Mouse (Mus musculus): ENCODE data around the gene Ism2. TPM values are rescaled to one million over a fixed set of nuclear protein-coding genes. Genes with fewer than 3 reads are reported as not detected.

Gene Ism2
- total RNA-seq, 2 experiments from 2014 or later = not detected

- ATAC-seq (ENCODE audit: poor library complexity, severe bottlenecking) = no peak
These were observed 49.3 kb downstream of the Ism2 start for GRCm38 (mm10) chr12:87250161-87250560.

DNA sequence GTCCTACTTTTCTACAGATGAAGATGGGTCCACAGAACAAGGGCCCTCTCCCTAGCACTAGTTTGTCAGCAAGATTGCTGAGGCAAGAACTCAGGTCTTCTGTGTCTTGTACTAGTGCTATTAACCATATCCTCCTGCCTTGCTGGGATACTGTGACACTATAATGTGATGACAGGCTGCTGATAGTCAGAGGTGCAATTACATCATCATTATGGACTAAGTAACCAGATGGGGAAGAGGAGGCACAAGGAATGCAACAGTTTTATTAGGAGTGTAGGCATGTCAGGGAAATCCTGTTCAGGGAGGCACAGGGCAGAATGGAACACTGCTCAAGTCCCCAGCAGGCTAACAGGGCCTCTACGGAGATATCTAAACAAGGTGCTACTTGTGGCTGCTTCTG is 60.9 kb downstream of the Ism2 start, which contains the start of gene Noxred1:
Gene Noxred1 (minus strand): TSS at position 101 of the 400 bp plus-strand sequence.
- ATAC-seq (ENCODE audit: poor library complexity, severe bottlenecking) = no peak

GRCm38 (mm10) chr12:87236882-87237483 is 62.5 kb downstream of the Ism2 start:
- ATAC-seq (ENCODE audit: poor library complexity, severe bottlenecking) = peak; percentile 91

GRCm38 (mm10) chr12:87230379-87230895 is 69.1 kb downstream of the Ism2 start:
- ATAC-seq (ENCODE audit: poor library complexity, severe bottlenecking) = no peak

DNA sequence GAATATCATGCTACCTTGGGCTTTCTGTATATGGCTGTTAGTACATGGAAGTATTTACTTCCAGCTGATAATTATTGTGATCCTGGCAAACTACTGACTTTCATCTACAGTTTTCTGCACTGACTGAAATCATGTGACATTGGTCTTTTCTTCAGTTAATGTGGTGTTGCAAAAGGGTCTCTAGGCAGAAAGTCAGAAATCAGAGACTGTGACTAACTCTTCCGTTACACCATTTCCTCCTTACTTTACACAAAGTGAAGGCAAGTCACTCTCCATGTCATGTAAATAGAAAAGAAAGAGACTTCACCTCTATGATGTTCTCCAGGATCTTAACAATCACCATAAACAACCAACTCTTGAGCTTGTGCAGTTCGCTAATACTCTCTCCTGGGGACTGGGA is 69.9 kb downstream of the Ism2 start:
- ATAC-seq (ENCODE audit: poor library complexity, severe bottlenecking) = 0 out of 2 replicates have a peak, but pooled peaks have one; percentile 33

Other genes with a start within 250 kb of the Ism2 start
- gene Ngb, start 197.2 kb downstream of the Ism2 start, total RNA-seq (2015) = not detected in 2 replicates
- not detected in 2 replicates for gene Ngb, start 197.2 kb downstream of the Ism2 start, total RNA-seq (2017)
- gene Gstz1, start 152.5 kb downstream of the Ism2 start, total RNA-seq (2015) = 9.7 and 10.6 TPM in 2 replicates
- gene Gstz1, start 152.5 kb downstream of the Ism2 start, total RNA-seq (2017) = 8.5 and 11.6 TPM in 2 replicates
- 3.6 and 3.9 TPM in 2 replicates for gene Pomt2, start 151.7 kb downstream of the Ism2 start, total RNA-seq (2015)
- 3.1 and 3.3 TPM in 2 replicates for gene Pomt2, start 151.7 kb downstream of the Ism2 start, total RNA-seq (2017)
- 0.18 and 0.22 TPM in 2 replicates for gene Samd15, start 100.0 kb downstream of the Ism2 start, total RNA-seq (2015)
- gene Samd15, start 100.0 kb downstream of the Ism2 start, total RNA-seq (2017) = 0.11 and 1.2 TPM in 2 replicates
- gene Tmed8, start 99.3 kb downstream of the Ism2 start, total RNA-seq (2015) = 7.1 and 7.9 TPM in 2 replicates
- gene Tmed8, start 99.3 kb downstream of the Ism2 start, total RNA-seq (2017) = 8.7 and 10.8 TPM in 2 replicates
- gene Noxred1, start 61.0 kb downstream of the Ism2 start, total RNA-seq (2015) = 0.87 and 1.9 TPM in 2 replicates
- 0.45 and 0.81 TPM in 2 replicates for gene Noxred1, start 61.0 kb downstream of the Ism2 start, total RNA-seq (2017)
- gene Vipas39, start 33.4 kb downstream of the Ism2 start, total RNA-seq (2015) = 29.3 and 38.2 TPM in 2 replicates
- gene Vipas39, start 33.4 kb downstream of the Ism2 start, total RNA-seq (2017) = 26.4 and 30.9 TPM in 2 replicates
- gene Ahsa1, start 33.2 kb downstream of the Ism2 start, total RNA-seq (2015) = 45.5 and 61.6 TPM in 2 replicates
- 166 and 169 TPM in 2 replicates for gene Ahsa1, start 33.2 kb downstream of the Ism2 start, total RNA-seq (2017)
- 210 and 245 TPM in 2 replicates for gene Sptlc2, start 88.7 kb upstream of the Ism2 start, total RNA-seq (2015)
- 168 and 181 TPM in 2 replicates for gene Sptlc2, start 88.7 kb upstream of the Ism2 start, total RNA-seq (2017)
- gene Slirp, start 144.2 kb upstream of the Ism2 start, total RNA-seq (2015) = 74.3 and 85.7 TPM in 2 replicates
- gene Slirp, start 144.2 kb upstream of the Ism2 start, total RNA-seq (2017) = 34.3 and 64.3 TPM in 2 replicates
- gene Alkbh1, start 144.3 kb upstream of the Ism2 start, total RNA-seq (2015) = 17.7 and 19.5 TPM in 2 replicates
- 25.6 and 32.2 TPM in 2 replicates for gene Alkbh1, start 144.3 kb upstream of the Ism2 start, total RNA-seq (2017)
- 38.4 and 38.9 TPM in 2 replicates for gene Snw1, start 172.6 kb upstream of the Ism2 start, total RNA-seq (2015)
- 124 and 141 TPM in 2 replicates for gene Snw1, start 172.6 kb upstream of the Ism2 start, total RNA-seq (2017)
- gene Gm5788, start 195.0 kb upstream of the Ism2 start, total RNA-seq (2015) = not detected in 2 replicates
- not detected in 2 replicates for gene Gm5788, start 195.0 kb upstream of the Ism2 start, total RNA-seq (2017)
- gene Gm8300, start 214.6 kb upstream of the Ism2 start, total RNA-seq (2015) = not detected in 2 replicates
- gene Gm8300, start 214.6 kb upstream of the Ism2 start, total RNA-seq (2017) = not detected in 2 replicates